Mouse (Mus musculus) CD4-positive, CD25-positive, alpha-beta regulatory T cell, adult 2 months (primary cell): ENCODE measurements at regions not wholly inside any gene's neighbourhood (a gene's known extent, or its start where the extent isn't known, plus 50 kb on each side); places are given as distances from the start of the nearest gene placed in this dataset.

Experiments used
- DNase-seq: peaks from one replicate; pipeline ENCODE4 v3.0.0-alpha.2; 2012; ENCODE audit warnings: low read depth, low spot score

DNA sequence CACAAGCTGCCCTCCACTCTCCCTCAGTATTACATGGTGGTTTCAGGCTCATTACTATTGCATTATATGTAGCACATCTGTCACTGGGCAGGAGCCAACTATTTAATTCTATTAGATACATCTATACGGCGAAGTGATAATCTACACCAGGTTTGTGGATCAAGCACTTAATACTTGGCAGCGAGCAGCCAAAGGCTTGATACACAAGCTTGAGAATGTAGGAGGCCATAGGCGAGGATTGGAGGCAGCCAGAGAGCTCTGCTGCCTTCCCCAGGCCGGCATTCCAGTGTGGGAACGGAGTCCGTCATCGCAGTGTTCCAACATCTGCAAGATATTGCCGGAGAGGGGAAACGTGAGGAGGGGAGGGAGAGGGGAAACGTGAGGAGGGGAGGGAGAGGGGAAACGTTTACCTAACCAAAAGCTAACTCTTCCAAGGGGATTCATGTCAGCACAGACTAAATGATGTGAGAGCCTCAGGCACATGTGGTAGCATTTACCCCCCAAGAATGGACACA is 109.6 kb upstream of the Habp2 start:
- no peak for DNase-seq

- no peak for DNase-seq
Observed at GRCm38 (mm10) chr19:56185756-56186155, 101.2 kb upstream of the Habp2 start.

- no peak for DNase-seq
Observed at GRCm38 (mm10) chr19:56189185-56189584, 97.8 kb upstream of the Habp2 start.

DNA sequence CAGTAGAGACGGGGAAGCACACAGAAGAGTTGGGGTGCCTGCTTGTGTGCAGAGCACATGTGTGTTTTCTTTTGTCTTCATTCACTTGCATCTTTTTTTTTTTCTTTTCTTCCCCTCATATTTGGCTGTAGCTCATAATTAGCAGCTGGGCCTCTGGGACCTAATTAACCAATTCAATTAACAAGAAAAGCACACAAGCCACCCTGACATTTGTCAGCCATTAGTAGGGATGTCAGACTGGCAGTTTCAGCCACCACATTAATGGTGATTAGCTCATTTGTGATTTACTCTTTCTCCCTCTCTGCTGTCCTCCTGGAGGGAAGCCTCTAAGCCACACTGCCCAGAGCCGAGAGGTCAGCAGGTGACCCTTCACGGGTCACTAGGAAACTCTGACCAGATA is 96.7 kb upstream of the Habp2 start:
- no peak for DNase-seq

DNA sequence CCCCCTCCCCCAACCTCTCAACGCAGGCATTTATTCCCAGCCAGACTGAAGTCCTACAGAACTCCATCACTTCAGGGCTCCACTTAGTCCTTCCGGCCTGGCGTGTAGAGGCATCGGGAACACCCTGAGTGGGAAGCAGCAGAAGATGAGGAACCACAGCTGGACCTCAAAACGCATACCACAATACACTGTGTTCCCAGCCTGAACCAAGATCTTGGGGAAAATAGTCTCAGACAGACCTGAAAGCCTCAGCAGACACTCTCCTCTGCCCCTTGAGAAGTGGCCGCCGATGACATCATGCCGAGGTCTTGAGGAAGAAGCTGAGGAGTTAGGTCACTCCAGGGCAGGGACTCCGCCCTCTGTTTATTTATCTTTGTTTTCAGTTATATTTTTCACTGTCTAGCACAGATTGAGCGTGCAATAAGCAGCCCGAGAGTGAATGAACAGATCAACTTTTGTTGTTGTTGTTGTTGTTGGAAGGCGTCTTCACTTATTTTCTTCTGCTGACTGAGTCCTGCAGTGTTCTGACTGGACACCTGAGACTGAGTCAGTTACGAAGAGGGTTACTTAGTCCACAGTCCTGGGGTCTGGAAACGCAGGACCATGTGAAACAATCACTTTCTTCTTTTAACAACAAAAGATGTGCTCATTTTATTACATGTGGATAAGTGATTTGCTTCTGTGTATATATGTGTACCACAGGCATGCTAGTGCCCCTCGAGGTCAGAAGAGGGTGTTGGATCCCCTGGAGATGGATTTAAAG is 88.3 kb upstream of the Habp2 start:
- no peak for DNase-seq

- no peak for DNase-seq
Observed at GRCm38 (mm10) chr19:56199401-56200150, 87.4 kb upstream of the Habp2 start.

DNA sequence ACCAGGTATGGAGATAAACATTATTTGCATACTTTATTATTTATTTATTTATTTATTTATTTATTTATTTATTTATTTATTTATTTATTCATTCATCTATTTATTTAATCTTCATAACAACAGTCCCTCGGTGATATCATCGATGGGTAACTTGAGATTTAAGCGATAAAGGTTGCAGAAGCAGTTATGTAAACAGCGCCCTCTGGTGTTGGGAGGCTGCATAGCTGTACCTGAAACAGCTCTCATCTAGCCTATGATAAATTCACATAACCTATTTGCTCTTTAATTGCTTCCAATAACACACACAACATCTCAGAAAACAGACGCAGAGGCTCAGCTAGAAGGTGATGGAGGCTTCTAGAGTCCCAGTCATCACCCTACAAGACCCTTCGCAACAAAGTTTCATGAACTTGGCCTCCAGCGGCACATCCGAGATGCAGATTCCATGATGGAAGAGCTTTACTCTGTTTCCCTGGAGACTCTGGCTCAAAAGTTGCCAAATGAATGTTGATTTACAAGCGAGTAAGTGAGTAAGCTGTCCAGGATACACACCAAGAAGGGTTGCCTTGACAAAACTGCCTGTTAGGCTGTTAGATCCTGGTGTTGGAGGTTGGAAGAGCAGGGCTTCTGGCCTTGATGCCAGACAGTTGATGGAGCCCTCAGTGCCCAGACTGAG is 85.8 kb upstream of the Habp2 start:
- peak; percentile 65 for DNase-seq

- peak; percentile 39 for DNase-seq
Observed at GRCm38 (mm10) chr19:56201738-56202480, 85.0 kb upstream of the Habp2 start.

- DNase-seq = no peak
Observed at GRCm38 (mm10) chr19:56202481-56203130, 84.3 kb upstream of the Habp2 start.

- no peak for DNase-seq
Observed at GRCm38 (mm10) chr19:56218536-56218935, 68.4 kb upstream of the Habp2 start.

DNA sequence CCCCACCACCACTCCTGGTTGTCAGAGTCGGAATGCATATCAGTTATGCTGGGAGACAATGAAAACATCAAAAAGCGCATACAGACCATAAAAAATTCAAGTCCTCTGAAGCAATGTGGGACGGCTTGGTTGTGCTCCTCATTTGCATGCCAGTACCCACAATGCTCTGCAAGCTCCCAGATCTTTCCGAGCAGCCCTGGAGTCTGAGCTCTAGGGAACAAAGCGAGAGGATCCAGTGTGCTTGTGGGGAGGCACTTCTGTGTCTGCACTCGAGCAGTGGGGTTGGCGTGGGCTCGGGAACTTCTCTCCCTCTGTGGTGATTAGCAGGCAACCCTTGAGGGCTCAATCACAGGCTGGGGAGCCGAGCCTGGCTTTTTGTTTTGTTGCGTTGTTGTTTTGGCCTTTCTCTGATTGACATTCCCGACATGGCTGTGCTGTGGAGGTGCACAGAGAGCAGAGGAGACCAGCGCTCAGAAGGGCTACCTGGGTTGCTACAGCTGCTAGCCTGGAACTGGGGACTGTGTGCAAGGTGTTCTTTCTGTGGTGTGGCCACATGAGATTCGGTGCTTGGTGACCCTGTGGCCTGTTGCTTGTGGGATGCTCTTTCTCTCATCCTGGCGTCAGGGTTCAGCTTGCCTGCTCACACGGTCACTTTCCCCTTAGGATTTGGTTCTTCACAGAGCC is 66.1 kb upstream of the Habp2 start:
- DNase-seq = no peak

GRCm38 (mm10) chr19:56222496-56222895 is 64.4 kb upstream of the Habp2 start:
- no peak for DNase-seq

- DNase-seq = no peak
Observed at GRCm38 (mm10) chr19:56225039-56225438, 61.9 kb upstream of the Habp2 start.

GRCm38 (mm10) chr19:56225518-56225917 is 61.4 kb upstream of the Habp2 start:
- no peak for DNase-seq

GRCm38 (mm10) chr19:56228586-56228985 is 58.4 kb upstream of the Habp2 start:
- no peak for DNase-seq

- DNase-seq = no peak
Observed at GRCm38 (mm10) chr19:56231430-56231829, 55.5 kb upstream of the Habp2 start.

- no peak for DNase-seq
Observed at GRCm38 (mm10) chr19:56231849-56232248, 55.1 kb upstream of the Habp2 start.

DNA sequence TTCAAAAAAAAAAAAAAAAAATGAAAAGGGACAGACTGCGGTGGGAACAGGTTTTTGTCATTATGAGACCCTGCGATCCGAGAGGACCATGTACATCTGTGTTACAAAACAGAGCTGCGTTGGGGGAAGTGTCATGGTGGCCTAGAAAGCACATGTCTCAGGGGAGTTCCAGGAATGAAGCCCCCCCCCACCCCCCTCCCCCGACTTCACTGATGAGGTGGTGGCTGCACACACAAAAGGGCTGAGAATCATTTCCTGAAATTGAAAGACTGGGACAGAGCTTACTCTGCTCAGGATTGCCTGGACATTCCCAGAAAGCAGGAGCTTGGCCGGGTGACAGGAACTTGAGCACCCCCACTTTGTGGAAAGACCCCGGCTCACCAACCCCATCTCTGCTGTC is 54.7 kb upstream of the Habp2 start:
- DNase-seq = no peak

- no peak for DNase-seq
Observed at GRCm38 (mm10) chr19:56232950-56233349, 54.0 kb upstream of the Habp2 start.

DNA sequence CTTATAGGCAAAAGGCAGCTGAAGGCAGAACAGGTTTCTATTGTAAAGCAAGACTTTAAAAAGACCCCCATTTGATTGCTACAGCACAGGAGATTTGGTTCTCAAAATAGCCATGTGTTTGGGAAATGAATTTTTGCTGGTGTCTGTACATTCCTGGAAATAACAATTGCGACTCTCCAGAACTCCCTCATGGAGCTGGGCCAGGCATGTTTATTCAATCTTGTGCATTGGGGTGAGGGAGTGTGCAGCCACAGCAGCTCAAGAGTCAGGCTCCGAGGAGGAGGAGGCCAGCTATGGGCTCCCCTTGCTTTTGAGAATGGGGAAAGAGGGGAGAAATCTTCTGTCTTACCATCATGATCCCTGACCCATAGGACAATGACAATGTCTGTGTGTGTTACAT is 51.9 kb upstream of the Habp2 start:
- no peak for DNase-seq
